Mouse (Mus musculus) lung, postnatal 0 days (tissue): ENCODE results near the gene Ech1. TPM values are rescaled to one million over a fixed set of nuclear protein-coding genes. Genes with fewer than 3 reads are reported as not detected.

Experiments
- ATAC-seq: fragments of 200-750 bp; cut with Nextera tagmentation; 2 replicates; pipeline ENCODE4 v1.8.0; 2017; ENCODE audit warnings: moderate library complexity
- DNase-seq: peaks from one replicate; pipeline ENCODE4 v3.0.0-alpha.2; 2016; ENCODE audit warnings: low spot score
- H3K27ac ChIP-seq: fragments of 300-500 bp; sonication (generic); 2 replicates; pipeline ENCODE4 v1.5.1; 2014; ENCODE audit warnings: antibody characterized with exemption, mild to moderate bottlenecking, low read length, mixed read lengths
- H3K27me3 ChIP-seq: fragments of 300-500 bp; sonication (generic); replicated peaks from 2 replicates; pipeline ENCODE4 v1.6.1; 2014; ENCODE audit warnings: low read length, mixed read lengths; ENCODE audit not compliant: insufficient read depth
- H3K36me3 ChIP-seq: fragments of 300-500 bp; sonication (generic); 2 replicates; pipeline ENCODE4 v1.6.1; 2014; ENCODE audit warnings: low read length, mixed read lengths; ENCODE audit not compliant: insufficient read depth
- H3K4me1 ChIP-seq: fragments of 300-500 bp; sonication (generic); 2 replicates; pipeline ENCODE4 v1.6.1; 2014; ENCODE audit warnings: antibody characterized with exemption, low read depth, low read length, mixed read lengths; ENCODE audit not compliant: insufficient read depth
- H3K4me2 ChIP-seq: fragments of 300-500 bp; sonication (generic); replicated peaks from 2 replicates; pipeline ENCODE4 v1.6.1; 2014; ENCODE audit warnings: low read depth, mild to moderate bottlenecking, low read length, moderate library complexity, mixed read lengths
- H3K4me3 ChIP-seq: fragments of 300-500 bp; sonication (generic); 2 replicates; pipeline ENCODE4 v1.5.1; 2014; ENCODE audit warnings: low read depth, low read length
- H3K9ac ChIP-seq: fragments of 300-500 bp; sonication (generic); replicated peaks from 2 replicates; pipeline ENCODE4 v1.6.1; 2014; ENCODE audit warnings: low read depth, mild to moderate bottlenecking
- H3K9me3 ChIP-seq: fragments of 300-500 bp; sonication (generic); 2 replicates; pipeline ENCODE4 v1.6.1; 2016; ENCODE audit warnings: low read length, mixed read lengths
- CTCF ChIP-seq: IDR thresholded peaks from 2 replicates; pipeline ENCODE4 v1.5.1; 2016; ENCODE audit warnings: antibody characterized with exemption, mild to moderate bottlenecking
- EP300 ChIP-seq: IDR thresholded peaks from 2 replicates; pipeline ENCODE4 v1.6.1; 2016; ENCODE audit warnings: antibody characterized with exemption, mild to moderate bottlenecking, control low read depth
- WGBS: fragments of 180-500 bp; shearing (Covaris S2); extraction: QIAGEN DNeasy Blood & Tissue Kit; methylation state at CpG from one replicate; pipeline ENCODE4 v1.1.7; 2014; 5-methylcytosine and 5-hydroxymethylcytosine counted together
- polyA plus RNA-seq: library from polyadenylated mRNA; unstranded; fragments of >200 nt; fragmentation: Nextera tagmentation; extraction: Ambion mirVana; gene quantifications from 2 replicates; pipeline ENCODE4 v1.2.1, GENCODE M21; 2015

Ech1 gene
- polyA plus RNA-seq, 1 experiment from 2014 or later = 308 TPM

DNA sequence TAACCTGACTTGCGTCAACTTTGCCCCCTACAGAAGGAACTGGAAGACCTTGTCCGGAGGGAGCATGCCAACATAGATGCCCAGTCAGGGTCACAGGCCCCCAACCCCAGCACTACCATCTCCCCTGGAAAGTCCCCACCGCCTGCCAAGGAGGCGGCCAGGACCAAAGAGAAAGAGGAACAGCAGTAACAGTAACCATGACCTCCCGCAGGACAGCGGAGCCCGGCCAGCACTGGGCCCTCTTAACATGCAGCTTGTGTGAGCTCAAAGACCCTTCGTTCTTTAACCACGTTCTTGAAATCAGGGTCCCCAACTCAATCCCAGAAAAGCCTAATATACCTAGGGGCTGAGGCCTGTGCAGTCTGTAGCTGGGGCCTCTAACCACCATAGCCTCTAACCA is 37.1 kb upstream of the Ech1 start:
- H3K9me3 ChIP-seq = no peaks in the 10 kb centered on the region
- peaks cover 5% of the 10 kb centered on the region for H3K36me3 ChIP-seq
- no peak for ATAC-seq
- TF ChIP-seq EP300 = no peak
- TF ChIP-seq CTCF = no peak
- H3K4me1 ChIP-seq = no peaks in the 10 kb centered on the region
- H3K4me2 ChIP-seq = no peak overlapping the region
- WGBS = 91% methylated on average over 9 of the region's 9 CpGs
- H3K27ac ChIP-seq = no peak overlapping the region
- no peak for DNase-seq
- no peak overlapping the region for H3K9ac ChIP-seq
- H3K4me3 ChIP-seq = no peak overlapping the region
- no peaks in the 10 kb centered on the region for H3K27me3 ChIP-seq

DNA sequence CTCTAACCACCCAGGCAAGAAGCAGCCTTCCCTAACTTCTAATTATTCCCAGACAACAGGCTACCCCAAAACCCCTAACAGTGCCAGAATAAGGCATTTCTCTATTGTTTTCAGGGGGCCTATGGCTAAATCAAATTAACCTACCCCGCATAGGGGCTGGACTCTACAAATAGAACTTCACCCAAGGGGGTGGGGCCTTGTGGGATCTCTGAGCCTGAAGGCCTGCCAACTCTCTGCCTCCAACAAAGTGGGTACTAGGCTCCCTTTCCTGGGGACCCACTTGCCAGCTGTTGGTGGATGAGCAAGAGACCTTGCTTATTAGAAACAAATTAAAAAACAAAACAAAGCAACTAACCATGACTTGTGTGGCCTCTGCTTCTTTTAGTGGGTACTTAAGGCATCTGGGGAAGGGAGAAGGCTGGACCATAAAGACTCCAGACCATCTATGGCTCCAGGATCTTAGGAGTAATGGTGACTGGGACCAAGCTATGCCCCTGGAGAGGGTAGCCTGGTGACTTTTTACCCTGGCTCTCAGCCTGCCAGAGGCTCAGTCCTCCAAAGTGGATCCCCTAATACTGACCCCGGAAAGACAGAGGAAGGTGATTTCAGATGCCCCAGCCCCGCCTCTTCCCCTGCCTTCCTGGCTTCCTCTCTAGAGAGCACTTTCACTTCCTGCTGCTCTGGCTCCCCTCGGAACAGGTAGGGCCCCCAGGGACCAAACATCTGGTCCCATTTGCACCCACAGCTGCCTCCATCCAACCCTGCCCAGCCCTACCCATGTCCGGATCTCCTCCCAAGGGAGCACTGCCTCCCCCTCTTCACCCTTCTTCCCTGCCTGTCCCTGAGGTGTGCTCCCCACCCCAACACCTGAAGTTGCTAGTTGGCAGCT is 36.5 kb upstream of the Ech1 start, which contains the start of gene Rinl:
Gene Rinl (plus strand): TSS at position 663 of the 889 bp plus-strand sequence.
- H3K9ac ChIP-seq = no peak within 1 kb of the TSS
- WGBS = 60% methylated on average over 5 of the region's 5 CpGs
- H3K27ac ChIP-seq = no peak within 1 kb of the TSS
- no peak within 1 kb of the TSS for H3K4me3 ChIP-seq
- H3K4me2 ChIP-seq = 0 out of 2 replicates have a peak within 1 kb of the TSS, but pooled peaks have one; percentile 3
- H3K36me3 ChIP-seq = peaks cover 5% of the 10 kb centered on the region
- DNase-seq (no peak), ATAC-seq (no peak)
- no peaks in the 10 kb centered on the region for H3K27me3 ChIP-seq
- H3K9me3 ChIP-seq = no peaks in the 10 kb centered on the region
- no peaks in the 10 kb centered on the region for H3K4me1 ChIP-seq
- TF ChIP-seq CTCF = no peak
- no peak for TF ChIP-seq EP300

DNA sequence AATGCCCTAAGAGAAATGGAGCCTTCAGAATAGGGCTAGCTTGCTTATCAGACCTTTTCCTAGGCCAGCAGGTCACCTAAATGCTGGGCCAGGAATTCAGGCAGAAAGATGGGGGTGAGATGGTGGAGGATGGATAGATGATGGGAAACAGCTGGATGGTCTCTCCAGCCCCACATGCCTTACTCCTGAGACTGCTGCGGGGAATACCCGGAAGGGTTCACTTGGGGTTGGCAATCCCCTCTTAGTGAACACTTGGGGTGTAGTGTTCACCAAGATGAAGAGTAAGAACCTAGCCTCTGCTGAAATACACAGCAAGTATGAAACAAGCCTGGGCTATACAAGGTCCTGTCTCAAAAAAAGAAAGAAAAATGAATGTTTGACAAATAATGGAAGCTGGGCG is 35.8 kb upstream of the Ech1 start:
- no peak overlapping the region for H3K27ac ChIP-seq
- ATAC-seq (no peak), DNase-seq (no peak)
- no peaks in the 10 kb centered on the region for H3K27me3 ChIP-seq
- H3K4me1 ChIP-seq = no peaks in the 10 kb centered on the region
- peaks cover 5% of the 10 kb centered on the region for H3K36me3 ChIP-seq
- TF ChIP-seq EP300 = no peak
- TF ChIP-seq CTCF = no peak
- whole genome bisulfite sequencing = 72% methylated on average over 3 of the region's 3 CpGs
- H3K9me3 ChIP-seq = no peaks in the 10 kb centered on the region
- H3K4me3 ChIP-seq = no peak overlapping the region
- H3K4me2 ChIP-seq = 0 out of 2 replicates have a peak overlapping the region, but pooled peaks have one; percentile 3
- H3K9ac ChIP-seq = no peak overlapping the region

DNA sequence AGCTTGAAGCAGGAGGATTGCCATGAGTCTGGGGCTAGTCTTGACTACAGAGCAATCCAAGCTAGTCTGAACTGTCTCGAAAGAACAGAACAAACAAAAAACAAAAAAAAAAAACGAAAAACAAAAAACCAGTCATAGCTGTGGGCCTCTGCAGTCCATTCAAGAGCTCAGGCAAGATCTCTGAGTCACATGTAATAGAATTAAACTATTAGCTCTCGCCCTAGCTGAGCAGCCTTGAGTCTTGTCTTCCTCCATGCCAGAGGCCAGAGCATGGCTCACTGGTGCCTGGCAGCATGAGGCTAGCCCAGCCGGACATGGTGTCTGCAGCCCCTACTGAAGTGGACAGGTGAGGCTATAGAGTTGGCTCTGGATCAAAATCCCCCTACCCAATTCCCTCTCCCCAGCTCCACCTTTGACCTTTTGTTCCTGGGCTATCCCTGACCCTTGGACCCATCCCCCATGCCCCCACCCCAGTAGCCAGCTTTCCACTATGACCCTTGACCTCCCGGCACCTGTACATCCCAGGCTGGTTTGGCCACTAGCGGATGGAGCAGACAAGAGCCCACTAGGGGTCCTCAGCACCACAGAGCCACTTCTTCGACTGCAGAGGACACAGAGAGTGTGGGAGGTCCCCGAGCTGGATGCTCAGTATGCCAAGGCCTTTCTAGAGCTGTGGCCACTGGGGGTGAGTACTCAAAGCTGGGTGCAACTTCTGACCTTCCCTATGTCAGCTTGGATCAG is 34.8 kb upstream of the Ech1 start:
- DNase-seq (no peak), ATAC-seq (peak; percentile 47)
- H3K4me3 ChIP-seq = no peak overlapping the region
- no peak overlapping the region for H3K9ac ChIP-seq
- no peaks in the 10 kb centered on the region for H3K9me3 ChIP-seq
- H3K27ac ChIP-seq = no peak overlapping the region
- peak; percentile 56 for TF ChIP-seq CTCF
- TF ChIP-seq EP300 = no peak
- H3K27me3 ChIP-seq = no peaks in the 10 kb centered on the region
- peaks cover 5% of the 10 kb centered on the region; the same call in 1 of the 2 replicates for H3K36me3 ChIP-seq
- 54% methylated on average over 8 of the region's 8 CpGs for WGBS
- no peaks in the 10 kb centered on the region for H3K4me1 ChIP-seq
- H3K4me2 ChIP-seq = no peak overlapping the region

DNA sequence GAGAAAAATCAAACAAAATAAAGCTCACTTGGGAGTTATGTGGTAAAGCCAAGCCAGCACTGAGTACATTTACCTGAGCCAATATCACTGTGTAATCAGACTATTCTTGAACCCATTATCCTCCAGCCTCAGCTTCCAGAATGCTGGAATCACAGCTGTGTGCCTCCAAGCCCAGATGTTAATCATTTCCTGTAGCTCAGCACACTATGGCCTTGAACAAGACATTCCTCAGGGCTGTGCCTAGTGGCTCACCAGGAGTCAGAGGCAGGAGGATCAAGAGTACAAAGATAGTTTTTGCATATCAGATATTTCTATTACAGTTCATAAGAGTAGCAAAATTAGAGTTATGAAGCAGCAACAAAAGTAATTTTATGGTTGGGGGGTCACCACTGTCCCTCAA is 33.3 kb upstream of the Ech1 start:
- no peak overlapping the region for H3K4me3 ChIP-seq
- no peak for TF ChIP-seq CTCF
- H3K27me3 ChIP-seq = no peaks in the 10 kb centered on the region
- no peak overlapping the region for H3K27ac ChIP-seq
- no peak for ATAC-seq
- H3K36me3 ChIP-seq = peaks cover 5% of the 10 kb centered on the region; the same call in 1 of the 2 replicates
- no peak for DNase-seq
- H3K4me1 ChIP-seq = no peaks in the 10 kb centered on the region
- no peak overlapping the region for H3K9ac ChIP-seq
- no peaks in the 10 kb centered on the region for H3K9me3 ChIP-seq
- H3K4me2 ChIP-seq = no peak overlapping the region
